Mouse (Mus musculus) gonadal fat pad, adult 2 months (tissue): Measurements from ENCODE around the gene Stx3. TPM values are rescaled to one million over a fixed set of nuclear protein-coding genes. Genes with fewer than 3 reads are reported as not detected.

Experiments
- DNase-seq: peaks from one replicate; pipeline ENCODE4 v3.0.0-alpha.2; 2012; ENCODE audit warnings: low read depth
- polyA plus RNA-seq: library from polyadenylated mRNA; depleted of rRNA; stranded (reverse); fragments of >200 nt; gene quantifications from 2 replicates; pipeline ENCODE4 v1.2.3, GENCODE M21; 2012; rRNA removed

The Stx3 gene
- 11.5 and 15.0 TPM in 2 replicates for polyA plus RNA-seq

GRCm38 (mm10) chr19:11819143-11819700 is at the start of gene Stx3:
TSS of gene Stx3 (minus strand) at chr19:11819403.
- no peak for DNase-seq

GRCm38 (mm10) chr19:11867837-11868236 is 48.6 kb upstream of the Stx3 start:
- no peak for DNase-seq

- no peak for DNase-seq
Measured at GRCm38 (mm10) chr19:11860966-11861365, 41.8 kb upstream of the Stx3 start, which contains the start of gene Olfr1418. TSS of gene Olfr1418 (minus strand) at chr19:11861066.

- DNase-seq, result no peak
Measured at GRCm38 (mm10) chr19:11856506-11856905, 37.3 kb upstream of the Stx3 start.

GRCm38 (mm10) chr19:11854821-11855220 is 35.6 kb upstream of the Stx3 start:
- DNase-seq, result no peak

GRCm38 (mm10) chr19:11852652-11853051 is 33.4 kb upstream of the Stx3 start:
- DNase-seq, result no peak

GRCm38 (mm10) chr19:11846333-11846732 is 27.1 kb upstream of the Stx3 start:
- DNase-seq, result no peak

GRCm38 (mm10) chr19:11839119-11839518 is 19.9 kb upstream of the Stx3 start, which contains the start of gene Olfr1417:
TSS of gene Olfr1417 (minus strand) at chr19:11839219.
- no peak for DNase-seq

- no peak for DNase-seq
Measured at GRCm38 (mm10) chr19:11823346-11824065, 4.3 kb upstream of the Stx3 start.

- no peak for DNase-seq
Measured at GRCm38 (mm10) chr19:11820211-11820610, 1.0 kb upstream of the Stx3 start.

GRCm38 (mm10) chr19:11819800-11820199 is 597 bp upstream of the Stx3 start:
- no peak for DNase-seq

GRCm38 (mm10) chr19:11818199-11819142 is 732 bp downstream of the Stx3 start:
- no peak for DNase-seq

GRCm38 (mm10) chr19:11817586-11817985 is 1.6 kb downstream of the Stx3 start:
- DNase-seq, result no peak

GRCm38 (mm10) chr19:11816706-11817105 is 2.5 kb downstream of the Stx3 start:
- DNase-seq, result no peak

GRCm38 (mm10) chr19:11814742-11815333 is 4.4 kb downstream of the Stx3 start:
- no peak for DNase-seq

- no peak for DNase-seq
Measured at GRCm38 (mm10) chr19:11813649-11814048, 5.6 kb downstream of the Stx3 start.

GRCm38 (mm10) chr19:11813136-11813535 is 6.1 kb downstream of the Stx3 start:
- no peak for DNase-seq

GRCm38 (mm10) chr19:11811688-11812365 is 7.4 kb downstream of the Stx3 start:
- no peak for DNase-seq

GRCm38 (mm10) chr19:11810856-11811255 is 8.3 kb downstream of the Stx3 start:
- no peak for DNase-seq

- DNase-seq, result no peak
Measured at GRCm38 (mm10) chr19:11810003-11810758, 9.0 kb downstream of the Stx3 start.

- DNase-seq, result no peak
Measured at GRCm38 (mm10) chr19:11808452-11808851, 10.8 kb downstream of the Stx3 start.
